Mouse (Mus musculus) erythroblast, embryonic 14.5 days (primary cell): ENCODE data around the gene Rnf150.

Experiments used
- GATA1 ChIP-seq: IDR thresholded peaks from 2 replicates; pipeline ENCODE4 v1.6.1; 2012; ENCODE audit warnings: low read length, inconsistent platforms, mixed read lengths
- TAL1 ChIP-seq: IDR thresholded peaks from 3 replicates; pipeline ENCODE4 v1.6.1; 2012; ENCODE audit warnings: low read length, inconsistent platforms, mixed read lengths

DNA sequence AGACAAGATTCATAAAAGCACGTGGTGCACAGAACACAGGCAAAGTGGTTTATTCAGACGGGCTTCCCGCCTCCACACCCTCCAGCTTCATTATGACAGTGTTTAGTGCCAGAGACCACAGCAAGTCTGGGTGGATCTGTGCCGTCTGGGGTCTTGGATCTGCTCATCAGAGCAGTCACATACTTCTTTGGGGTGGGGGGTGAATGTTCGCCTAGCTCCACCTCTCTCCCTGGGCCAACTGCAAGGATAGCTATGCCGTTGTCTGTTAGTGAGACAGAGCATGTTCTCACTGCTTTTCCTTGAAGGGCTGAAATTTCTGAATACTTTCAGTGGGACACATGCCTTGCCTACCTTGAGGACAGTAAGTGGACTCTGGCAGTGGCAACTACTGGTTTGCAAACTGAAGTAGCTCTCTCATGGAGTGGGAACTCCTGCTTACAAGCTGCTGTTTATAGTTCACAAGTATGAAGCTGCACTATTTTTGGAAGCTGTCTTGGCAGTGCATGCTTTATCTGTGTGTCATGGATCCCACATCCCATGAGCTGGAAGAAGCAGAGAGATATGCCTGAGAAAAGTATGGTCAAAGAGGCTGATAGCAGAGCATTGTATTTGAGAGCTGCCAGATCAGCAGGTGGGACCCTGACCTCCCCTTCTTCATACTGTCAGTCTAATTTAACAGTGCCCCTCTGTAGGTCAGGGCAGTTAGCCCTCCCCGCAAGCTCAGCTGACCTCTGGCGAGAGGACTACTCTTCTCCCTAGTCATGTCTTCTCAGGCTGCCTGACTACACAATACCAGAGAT lies 104.9 kb downstream of the Rnf150 start:
- TF ChIP-seq GATA1 (no peak), TAL1 (no peak)
